Mouse (Mus musculus): ENCODE results near the gene Sorbs1. TPM values are rescaled to one million over a fixed set of nuclear protein-coding genes. Genes with fewer than 3 reads are reported as not detected.

The Sorbs1 gene
- polyA plus RNA-seq, 1 experiment from 2014 or later = 45.0 TPM

DNA sequence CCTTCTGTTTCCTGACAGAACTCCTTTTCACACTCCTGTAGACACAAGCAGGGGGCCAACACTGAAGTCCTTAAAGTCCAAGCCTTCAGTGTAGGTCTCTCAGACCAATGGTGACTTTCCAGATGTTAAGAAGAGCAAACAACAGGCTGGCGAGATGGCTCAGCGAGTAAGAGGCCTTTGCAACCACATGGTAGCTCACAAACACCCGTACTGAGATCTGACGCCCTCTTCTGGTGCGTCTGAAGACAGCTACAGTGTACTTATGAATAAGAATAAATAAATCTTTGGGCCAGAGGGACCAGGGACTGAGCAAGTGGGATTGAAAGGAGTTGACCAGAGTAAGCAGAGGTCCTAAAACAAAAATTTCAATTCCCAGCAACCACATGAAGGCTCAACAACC lies 129.6 kb downstream of the Sorbs1 start:
- H3K9ac ChIP-seq (ENCODE audit: low read depth, low read length) = no peak overlapping the region
- H3K4me1 ChIP-seq (replicated peaks; ENCODE audit: control insufficient read depth, insufficient read depth, low read length) = no peaks in the 10 kb centered on the region
- no peak overlapping the region for H3K4me2 ChIP-seq
- WGBS = 42% methylated on average over 5 of the region's 5 CpGs
- no peaks in the 10 kb centered on the region for H3K36me3 ChIP-seq (ENCODE audit: control insufficient read depth, insufficient read depth, low read length)
- no peak overlapping the region for H3K27ac ChIP-seq (ENCODE audit: low read depth, low read length)
- H3K4me3 ChIP-seq (ENCODE audit: low read depth, low read length) = no peak overlapping the region
- H3K9me3 ChIP-seq (ENCODE audit: control insufficient read depth, low read length) = no peaks in the 10 kb centered on the region
- DNase-seq (ENCODE audit: low spot score) = no peak
- no peak for ATAC-seq (replicated peaks; ENCODE audit: low FRiP score)
- H3K27me3 ChIP-seq (replicated peaks; ENCODE audit: control insufficient read depth, insufficient read depth, low read length) = no peaks in the 10 kb centered on the region

DNA sequence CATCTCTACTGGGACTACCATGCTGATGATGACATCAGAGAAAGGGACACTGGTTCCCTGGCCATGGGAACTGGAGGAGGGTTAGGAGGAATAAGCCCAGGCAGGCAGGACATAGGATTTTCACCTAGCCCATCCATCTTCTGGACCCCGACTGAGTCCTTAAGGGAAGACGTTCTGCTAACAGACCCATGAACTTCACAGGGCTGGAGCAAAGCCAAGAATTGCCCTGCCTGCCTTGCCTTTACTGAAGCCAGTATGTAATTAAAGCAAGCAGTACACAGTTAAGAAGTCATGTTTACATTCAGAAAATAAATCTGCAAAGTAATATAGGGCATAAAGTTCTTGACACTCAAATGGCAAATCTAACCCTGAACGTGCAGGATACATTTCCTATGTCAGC lies 132.9 kb downstream of the Sorbs1 start:
- no peak overlapping the region for H3K4me2 ChIP-seq
- WGBS = 61% methylated on average over 3 of the region's 3 CpGs
- H3K36me3 ChIP-seq (ENCODE audit: control insufficient read depth, insufficient read depth, low read length) = no peaks in the 10 kb centered on the region
- no peaks in the 10 kb centered on the region for H3K9me3 ChIP-seq (ENCODE audit: control insufficient read depth, low read length)
- no peak overlapping the region for H3K9ac ChIP-seq (ENCODE audit: low read depth, low read length)
- H3K4me1 ChIP-seq (replicated peaks; ENCODE audit: control insufficient read depth, insufficient read depth, low read length) = no peaks in the 10 kb centered on the region
- H3K27me3 ChIP-seq (replicated peaks; ENCODE audit: control insufficient read depth, insufficient read depth, low read length) = no peaks in the 10 kb centered on the region
- H3K4me3 ChIP-seq (ENCODE audit: low read depth, low read length) = no peak overlapping the region
- no peak overlapping the region for H3K27ac ChIP-seq (ENCODE audit: low read depth, low read length)
- ATAC-seq (replicated peaks; ENCODE audit: low FRiP score) (no peak), DNase-seq (ENCODE audit: low spot score) (no peak)

DNA sequence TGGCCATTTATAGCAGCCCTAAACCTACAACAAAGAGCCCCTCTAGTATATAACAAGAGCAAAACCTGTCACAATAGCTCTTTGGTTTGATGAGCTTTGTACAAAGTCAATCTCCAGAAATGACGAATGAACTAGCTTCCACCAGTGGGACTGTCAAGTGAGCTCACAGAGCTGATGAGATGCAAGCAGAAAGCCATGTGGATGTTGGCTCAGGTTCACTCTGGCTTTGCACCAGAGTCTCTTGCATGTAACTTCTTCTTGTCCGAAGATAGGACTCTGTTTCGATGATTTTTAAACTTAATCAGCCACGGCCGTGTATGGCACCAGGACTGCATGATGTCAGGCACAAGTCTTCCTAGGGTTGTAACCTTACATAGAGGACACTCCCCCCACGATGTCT lies 133.6 kb downstream of the Sorbs1 start:
- Histone ChIP-seq H3K27me3 (replicated peaks; ENCODE audit: control insufficient read depth, insufficient read depth, low read length) (no peaks in the 10 kb centered on the region), H3K4me1 (replicated peaks; ENCODE audit: control insufficient read depth, insufficient read depth, low read length) (no peaks in the 10 kb centered on the region), H3K4me3 (ENCODE audit: low read depth, low read length) (no peak overlapping the region), H3K9me3 (ENCODE audit: control insufficient read depth, low read length) (no peaks in the 10 kb centered on the region), H3K9ac (ENCODE audit: low read depth, low read length) (no peak overlapping the region), H3K36me3 (ENCODE audit: control insufficient read depth, insufficient read depth, low read length) (no peaks in the 10 kb centered on the region), H3K4me2 (no peak overlapping the region), H3K27ac (ENCODE audit: low read depth, low read length) (no peak overlapping the region)
- no peak for DNase-seq (ENCODE audit: low spot score)
- WGBS = 73% methylated on average over 6 of the region's 6 CpGs
- ATAC-seq (replicated peaks; ENCODE audit: low FRiP score) = no peak

DNA sequence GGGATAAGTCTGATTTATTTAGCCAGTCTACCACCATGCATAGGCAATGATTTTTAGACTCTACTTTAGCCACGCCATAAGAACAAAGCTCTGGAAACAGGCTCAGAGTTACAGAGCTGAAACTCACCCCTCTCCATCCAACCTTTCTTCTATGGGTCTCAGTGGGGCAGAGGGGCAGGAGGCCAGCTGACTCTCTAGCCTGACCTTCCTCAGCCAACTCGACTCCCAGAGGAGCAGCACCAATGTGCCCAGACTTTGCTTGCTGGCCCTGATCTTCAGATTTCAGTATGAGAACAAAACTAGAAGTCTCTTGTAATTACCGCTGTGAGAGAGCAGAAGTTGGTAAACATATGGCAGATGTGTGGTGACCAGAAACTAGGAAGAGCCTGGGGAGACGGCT lies 134.5 kb downstream of the Sorbs1 start:
- Histone ChIP-seq H3K4me3 (ENCODE audit: low read depth, low read length) (no peak overlapping the region), H3K27ac (ENCODE audit: low read depth, low read length) (no peak overlapping the region), H3K36me3 (ENCODE audit: control insufficient read depth, insufficient read depth, low read length) (no peaks in the 10 kb centered on the region), H3K27me3 (replicated peaks; ENCODE audit: control insufficient read depth, insufficient read depth, low read length) (no peaks in the 10 kb centered on the region), H3K4me2 (no peak overlapping the region), H3K9me3 (ENCODE audit: control insufficient read depth, low read length) (no peaks in the 10 kb centered on the region), H3K4me1 (replicated peaks; ENCODE audit: control insufficient read depth, insufficient read depth, low read length) (no peaks in the 10 kb centered on the region), H3K9ac (ENCODE audit: low read depth, low read length) (no peak overlapping the region)
- DNase-seq (ENCODE audit: low spot score) (no peak), ATAC-seq (replicated peaks; ENCODE audit: low FRiP score) (no peak)
- 82% methylated on average over 4 of the region's 4 CpGs for WGBS

DNA sequence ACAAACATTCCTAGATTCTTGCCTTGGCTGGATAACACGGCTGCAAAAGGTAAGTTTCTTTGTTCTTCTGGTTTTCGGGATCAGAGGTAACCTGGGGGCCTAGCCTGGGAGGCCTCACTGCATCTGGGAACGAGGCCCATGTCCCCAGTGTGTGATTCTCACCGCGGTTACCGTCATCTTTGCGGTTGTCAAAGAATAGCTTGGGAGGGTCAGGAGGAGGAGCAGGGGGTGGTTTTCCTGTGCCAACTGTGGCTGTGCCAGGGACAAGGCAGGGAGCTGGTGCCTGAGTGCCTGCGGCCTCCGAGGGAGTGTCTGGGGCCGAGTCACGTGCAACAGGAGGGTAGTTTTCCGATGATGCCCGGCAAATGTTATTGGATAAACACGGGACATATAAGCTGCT lies 135.9 kb downstream of the Sorbs1 start:
- H3K36me3 ChIP-seq (ENCODE audit: control insufficient read depth, insufficient read depth, low read length) = no peaks in the 10 kb centered on the region
- no peaks in the 10 kb centered on the region for H3K9me3 ChIP-seq (ENCODE audit: control insufficient read depth, low read length)
- no peaks in the 10 kb centered on the region for H3K4me1 ChIP-seq (replicated peaks; ENCODE audit: control insufficient read depth, insufficient read depth, low read length)
- DNase-seq (ENCODE audit: low spot score) (no peak), ATAC-seq (replicated peaks; ENCODE audit: low FRiP score) (no peak)
- H3K9ac ChIP-seq (ENCODE audit: low read depth, low read length) = no peak overlapping the region
- H3K27me3 ChIP-seq (replicated peaks; ENCODE audit: control insufficient read depth, insufficient read depth, low read length) = no peaks in the 10 kb centered on the region
- H3K27ac ChIP-seq (ENCODE audit: low read depth, low read length) = no peak overlapping the region
- no peak overlapping the region for H3K4me3 ChIP-seq (ENCODE audit: low read depth, low read length)
- 86% methylated on average over 14 of the region's 14 CpGs for whole genome bisulfite sequencing
- H3K4me2 ChIP-seq = no peak overlapping the region

DNA sequence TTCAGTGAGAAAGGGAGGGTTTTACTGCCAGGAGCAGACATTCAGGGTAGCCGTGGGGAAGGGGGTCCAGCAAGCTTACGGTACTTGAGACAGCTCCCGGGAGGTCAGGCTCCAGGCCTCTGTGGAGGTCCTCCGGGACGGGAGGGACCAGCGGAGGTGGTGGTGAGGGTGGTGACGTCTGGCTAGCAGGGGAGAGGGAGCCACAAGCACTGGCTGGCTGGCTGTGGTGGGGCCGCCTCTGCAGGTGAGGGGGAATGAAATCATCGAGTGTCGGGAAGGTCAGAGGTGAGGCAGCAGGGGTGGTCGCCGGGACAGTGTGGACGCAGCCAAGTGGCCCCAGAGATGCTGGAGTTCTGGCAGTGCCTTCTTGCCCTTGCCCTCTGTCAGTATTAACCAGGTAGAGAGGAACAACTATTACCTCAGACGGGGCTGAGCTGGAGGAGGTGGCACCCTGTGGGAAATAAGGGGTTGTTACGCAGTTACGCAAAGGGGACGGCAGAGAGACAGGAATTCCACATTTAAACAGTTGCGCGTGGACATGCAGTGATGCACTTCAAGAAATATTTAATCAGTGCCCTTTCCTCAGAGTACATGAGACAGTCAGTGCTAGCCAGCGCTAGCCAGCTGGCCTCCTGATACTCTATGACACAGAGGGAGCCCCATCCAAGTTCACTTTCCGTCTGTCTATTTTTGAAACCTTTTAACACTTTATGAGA lies 136.9 kb downstream of the Sorbs1 start:
- H3K4me1 ChIP-seq (replicated peaks; ENCODE audit: control insufficient read depth, insufficient read depth, low read length) = no peaks in the 10 kb centered on the region
- no peak; the same call in 1 of the 2 replicates for ATAC-seq (replicated peaks; ENCODE audit: low FRiP score)
- no peak overlapping the region for H3K27ac ChIP-seq (ENCODE audit: low read depth, low read length)

DNA sequence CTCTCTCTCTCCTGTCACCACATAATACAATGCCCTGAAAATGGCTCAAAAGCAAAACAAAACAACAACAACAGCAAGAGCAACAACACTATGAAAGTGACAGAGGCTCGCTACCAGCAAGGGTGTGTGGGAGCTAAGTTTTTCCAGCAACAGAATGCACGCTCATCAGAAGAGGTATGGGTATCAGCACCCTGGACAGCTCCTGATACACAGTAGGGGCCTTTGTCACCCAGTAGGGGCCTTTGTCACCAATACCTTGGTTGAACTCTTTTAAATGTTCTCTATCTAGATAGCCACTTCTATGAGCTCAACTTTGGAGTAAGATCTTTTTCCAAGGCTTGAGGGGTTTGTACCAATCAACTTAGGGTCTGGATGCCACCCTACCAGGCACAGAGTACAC lies 138.9 kb downstream of the Sorbs1 start:
- no peak for ATAC-seq (replicated peaks; ENCODE audit: low FRiP score)
- peaks cover 7% of the 10 kb centered on the region; the same call in 1 of the 2 replicates for H3K4me1 ChIP-seq (replicated peaks; ENCODE audit: control insufficient read depth, insufficient read depth, low read length)
- WGBS = 90% methylated on average over 2 of the region's 2 CpGs

More for the DNA sequence above, 136.9 kb downstream of the Sorbs1 start:
- no peaks in the 10 kb centered on the region for H3K27me3 ChIP-seq (replicated peaks; ENCODE audit: control insufficient read depth, insufficient read depth, low read length)
- H3K4me3 ChIP-seq (ENCODE audit: low read depth, low read length) = no peak overlapping the region
- no peak overlapping the region for H3K4me2 ChIP-seq
- no peaks in the 10 kb centered on the region for H3K36me3 ChIP-seq (ENCODE audit: control insufficient read depth, insufficient read depth, low read length)
- no peak for DNase-seq (ENCODE audit: low spot score)
- WGBS = 79% methylated on average over 21 of the region's 21 CpGs
- no peak overlapping the region for H3K9ac ChIP-seq (ENCODE audit: low read depth, low read length)
- H3K9me3 ChIP-seq (ENCODE audit: control insufficient read depth, low read length) = no peaks in the 10 kb centered on the region

DNA sequence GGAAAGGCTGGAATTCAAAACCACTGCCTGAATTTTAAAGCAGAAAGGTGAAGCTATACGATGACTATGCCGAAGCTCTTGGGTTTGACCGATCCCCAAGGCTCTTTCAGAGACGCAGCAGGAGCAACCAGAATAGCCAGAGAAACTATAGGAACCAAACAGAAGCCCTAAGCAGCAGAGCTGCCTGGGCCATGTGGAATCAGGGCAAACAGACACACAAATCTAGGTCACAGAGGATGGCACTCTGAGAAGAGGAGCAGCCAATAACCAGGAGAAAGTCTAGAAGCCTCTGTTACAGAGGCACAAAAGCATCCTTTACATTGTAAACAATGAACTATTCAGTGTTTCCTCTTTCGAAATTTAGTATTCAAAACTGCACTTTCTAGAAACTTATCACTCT lies 140.9 kb downstream of the Sorbs1 start:
- ATAC-seq (replicated peaks; ENCODE audit: low FRiP score) (no peak), DNase-seq (ENCODE audit: low spot score) (no peak)
- H3K36me3 ChIP-seq (ENCODE audit: control insufficient read depth, insufficient read depth, low read length) = 0 out of 2 replicates have a peak, but pooled peaks cover 2% of the 10 kb centered on the region
- no peak overlapping the region for H3K4me3 ChIP-seq (ENCODE audit: low read depth, low read length)
- WGBS = 91% methylated on average over 5 of the region's 5 CpGs
- no peak overlapping the region for H3K27ac ChIP-seq (ENCODE audit: low read depth, low read length)
- H3K9me3 ChIP-seq (ENCODE audit: control insufficient read depth, low read length) = no peaks in the 10 kb centered on the region
- no peak overlapping the region for H3K4me2 ChIP-seq
- H3K9ac ChIP-seq (ENCODE audit: low read depth, low read length) = no peak overlapping the region
- peaks cover 7% of the 10 kb centered on the region; the same call in 1 of the 2 replicates for H3K4me1 ChIP-seq (replicated peaks; ENCODE audit: control insufficient read depth, insufficient read depth, low read length)
- H3K27me3 ChIP-seq (replicated peaks; ENCODE audit: control insufficient read depth, insufficient read depth, low read length) = no peaks in the 10 kb centered on the region

More for the DNA sequence above, 138.9 kb downstream of the Sorbs1 start:
- Histone ChIP-seq H3K27ac (ENCODE audit: low read depth, low read length) (no peak overlapping the region), H3K9me3 (ENCODE audit: control insufficient read depth, low read length) (no peaks in the 10 kb centered on the region), H3K4me2 (no peak overlapping the region), H3K36me3 (ENCODE audit: control insufficient read depth, insufficient read depth, low read length) (no peaks in the 10 kb centered on the region), H3K4me3 (ENCODE audit: low read depth, low read length) (no peak overlapping the region), H3K9ac (ENCODE audit: low read depth, low read length) (no peak overlapping the region), H3K27me3 (replicated peaks; ENCODE audit: control insufficient read depth, insufficient read depth, low read length) (no peaks in the 10 kb centered on the region)
- no peak for DNase-seq (ENCODE audit: low spot score)

DNA sequence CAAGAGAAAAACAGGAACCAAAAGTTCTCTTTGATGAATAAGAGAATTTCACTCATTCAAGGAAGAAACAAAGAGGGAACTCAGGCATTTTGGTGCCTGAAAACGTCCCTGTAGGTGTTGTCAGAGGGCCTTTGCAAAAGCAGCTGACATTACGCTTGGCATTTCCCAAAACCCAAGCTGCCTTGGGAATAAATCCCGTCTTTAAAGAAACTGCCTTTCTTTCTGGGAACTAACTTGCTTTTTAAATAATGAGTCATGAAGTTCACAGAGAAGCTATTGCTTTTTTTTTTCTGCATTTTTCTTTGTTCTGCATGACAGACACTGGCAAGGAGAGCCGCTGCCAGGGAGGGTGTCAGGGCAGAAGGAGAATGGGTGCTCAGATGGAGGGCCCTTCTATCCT lies 141.7 kb downstream of the Sorbs1 start:
- H3K27ac ChIP-seq (ENCODE audit: low read depth, low read length) = no peak overlapping the region
- DNase-seq (ENCODE audit: low spot score) = no peak
- H3K4me3 ChIP-seq (ENCODE audit: low read depth, low read length) = no peak overlapping the region
- 0 out of 2 replicates have a peak, but pooled peaks cover 2% of the 10 kb centered on the region for H3K36me3 ChIP-seq (ENCODE audit: control insufficient read depth, insufficient read depth, low read length)
- WGBS = 79% methylated on average over 4 of the region's 4 CpGs
- no peak for ATAC-seq (replicated peaks; ENCODE audit: low FRiP score)
- H3K27me3 ChIP-seq (replicated peaks; ENCODE audit: control insufficient read depth, insufficient read depth, low read length) = no peaks in the 10 kb centered on the region
- no peaks in the 10 kb centered on the region for H3K9me3 ChIP-seq (ENCODE audit: control insufficient read depth, low read length)
- H3K4me1 ChIP-seq (replicated peaks; ENCODE audit: control insufficient read depth, insufficient read depth, low read length) = peaks cover 7% of the 10 kb centered on the region; the same call in 1 of the 2 replicates
- H3K4me2 ChIP-seq = no peak overlapping the region
- no peak overlapping the region for H3K9ac ChIP-seq (ENCODE audit: low read depth, low read length)
